Mouse (Mus musculus) CD4-positive, CD25-positive, alpha-beta regulatory T cell, adult 2 months (primary cell): ENCODE results near the gene Eif5.

Source experiments
- DNase-seq: peaks from one replicate; pipeline ENCODE4 v3.0.0-alpha.2; 2012; ENCODE audit warnings: low read depth, low spot score

Eif5 gene

GRCm38 (mm10) chr12:111565363-111565762 is 27.5 kb downstream of the Eif5 start:
- no peak for DNase-seq

GRCm38 (mm10) chr12:111568836-111569235 is 31.0 kb downstream of the Eif5 start:
- DNase-seq = no peak

GRCm38 (mm10) chr12:111572406-111572805 is 34.6 kb downstream of the Eif5 start:
- no peak for DNase-seq

GRCm38 (mm10) chr12:111573315-111573714 is 35.5 kb downstream of the Eif5 start:
- no peak for DNase-seq

- peak; percentile 97 for DNase-seq
Observed at GRCm38 (mm10) chr12:111574074-111574886, 36.5 kb downstream of the Eif5 start, which contains the start of gene Mark3. TSS of gene Mark3 (plus strand) at chr12:111574523.

- DNase-seq = peak; percentile 36
Observed at GRCm38 (mm10) chr12:111574887-111575838, 37.3 kb downstream of the Eif5 start.

- no peak for DNase-seq
Observed at GRCm38 (mm10) chr12:111583058-111583457, 45.2 kb downstream of the Eif5 start.

- DNase-seq = no peak
Observed at GRCm38 (mm10) chr12:111584401-111584800, 46.6 kb downstream of the Eif5 start.

- DNase-seq = no peak
Observed at GRCm38 (mm10) chr12:111587252-111587651, 49.4 kb downstream of the Eif5 start.

- DNase-seq = peak; percentile 35
Observed at GRCm38 (mm10) chr12:111592407-111593021, 54.7 kb downstream of the Eif5 start.

GRCm38 (mm10) chr12:111593775-111594174 is 56.0 kb downstream of the Eif5 start:
- DNase-seq = no peak
